Mouse (Mus musculus) right cerebral cortex, adult 2 months (tissue): ENCODE results near the gene Cacna2d1.

Source experiments
- DNase-seq, 2 experiments: peaks; one replicate each; pipeline ENCODE4 v3.0.0; 2021 to 2022; ENCODE audit warnings: low spot score in 2 of 2

Gene Cacna2d1

GRCm38 (mm10) chr5:16056795-16057194, 122.3 kb downstream of the Cacna2d1 start:
- no peak for DNase-seq

DNA sequence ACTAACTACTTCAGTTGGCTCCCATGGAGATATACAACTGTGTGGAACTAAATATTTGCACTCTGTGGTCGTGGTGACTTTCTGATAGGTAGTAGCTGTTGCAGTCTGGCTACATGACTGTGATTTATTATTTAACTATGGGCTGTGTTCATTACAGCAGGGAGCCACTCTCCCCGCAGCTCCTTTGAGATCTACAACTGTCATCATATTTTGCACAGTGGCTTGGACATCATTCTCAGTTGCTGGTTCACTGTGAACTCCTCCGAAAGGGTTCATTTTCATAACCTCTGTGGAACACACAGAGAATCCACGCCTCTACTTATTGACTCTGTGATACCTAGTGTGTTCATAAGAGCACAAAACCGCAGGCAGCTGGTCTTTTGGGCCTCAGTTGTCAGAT, 128.3 kb downstream of the Cacna2d1 start:
- DNase-seq = no peak

DNA sequence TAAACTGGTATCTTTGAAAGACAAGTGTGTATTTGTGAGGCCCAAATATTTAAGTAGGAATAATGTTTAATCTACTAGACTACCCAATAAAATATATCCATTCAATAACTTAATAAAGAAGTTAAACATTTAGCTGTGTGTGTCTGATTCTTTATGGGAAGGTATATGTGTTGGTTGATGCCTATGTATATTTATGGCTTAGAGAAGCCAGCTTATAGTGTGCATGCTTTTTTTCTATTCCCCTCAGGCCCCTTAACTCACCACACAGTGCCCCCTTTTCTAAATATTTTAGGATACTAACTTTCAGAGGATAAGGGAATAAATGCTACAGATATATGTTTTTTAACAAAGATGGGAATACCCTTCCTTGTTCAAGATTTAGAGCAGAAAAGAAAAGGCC, 128.8 kb downstream of the Cacna2d1 start:
- no peak for DNase-seq

DNA sequence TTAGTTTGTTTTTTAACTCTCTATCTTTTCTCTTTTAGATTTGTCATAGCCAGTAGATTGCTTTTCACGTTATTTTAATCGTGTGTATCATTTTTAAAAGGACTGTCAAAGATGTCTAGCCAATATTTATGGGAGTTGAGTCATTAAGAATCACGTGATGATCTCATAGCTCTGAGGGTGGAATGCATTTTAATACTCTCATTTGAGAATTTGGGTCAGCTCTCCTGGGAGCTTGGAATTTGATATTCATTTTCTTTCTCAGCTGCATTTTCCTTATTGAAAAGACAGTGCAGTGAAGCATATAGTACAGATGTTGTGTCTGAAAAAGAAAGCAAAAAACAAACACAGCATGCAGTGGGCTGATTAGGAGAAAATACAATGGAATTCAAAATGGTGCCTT, 129.5 kb downstream of the Cacna2d1 start:
- DNase-seq = no peak

DNA sequence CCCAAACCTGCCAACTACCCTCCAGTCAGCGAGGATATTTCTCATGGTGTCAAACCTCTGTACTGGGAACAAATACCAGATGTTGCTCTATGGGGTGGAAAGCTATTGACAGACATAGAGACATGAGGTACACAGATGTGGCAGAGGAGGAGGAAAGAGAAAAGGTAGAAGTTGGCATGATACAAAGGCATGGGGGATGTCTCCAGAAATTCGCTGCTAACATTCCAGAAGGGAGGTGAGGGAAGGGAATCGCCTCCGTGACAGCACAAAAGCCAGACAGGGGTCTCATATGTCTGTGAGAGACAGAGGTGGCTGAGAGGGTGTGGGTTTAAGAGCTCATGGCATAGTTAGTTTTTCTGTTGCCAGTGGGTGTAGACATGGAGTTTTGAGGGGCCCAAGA, 131.3 kb downstream of the Cacna2d1 start:
- no peak for DNase-seq

- DNase-seq = no peak
Measured at GRCm38 (mm10) chr5:16082253-16082652, 147.8 kb downstream of the Cacna2d1 start.

- no peak for DNase-seq
Measured at GRCm38 (mm10) chr5:16086979-16087902, 152.8 kb downstream of the Cacna2d1 start.

- no peak for DNase-seq
Measured at GRCm38 (mm10) chr5:16087995-16088394, 153.5 kb downstream of the Cacna2d1 start.

DNA sequence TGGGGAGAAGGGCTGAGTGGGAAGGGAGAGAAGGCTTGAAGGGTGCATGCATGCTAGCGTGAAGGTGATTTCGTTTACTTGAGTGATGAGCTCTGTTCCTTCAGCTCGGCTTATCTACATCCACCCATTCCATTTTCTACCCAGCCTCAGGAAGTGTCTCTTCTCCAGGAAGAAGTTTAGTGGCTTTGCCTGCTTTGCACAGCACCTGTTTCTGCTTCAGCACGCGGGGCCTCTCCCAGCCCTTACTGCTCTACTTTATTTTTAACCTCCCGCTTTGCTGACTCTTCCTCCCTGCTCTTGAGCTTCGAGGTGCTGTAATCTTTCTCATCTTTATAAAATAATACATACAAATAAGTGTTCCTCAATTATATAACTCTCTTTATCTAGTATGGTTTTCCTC, 158.0 kb downstream of the Cacna2d1 start:
- peak in 1 of 2 experiments; percentile 17 for DNase-seq

DNA sequence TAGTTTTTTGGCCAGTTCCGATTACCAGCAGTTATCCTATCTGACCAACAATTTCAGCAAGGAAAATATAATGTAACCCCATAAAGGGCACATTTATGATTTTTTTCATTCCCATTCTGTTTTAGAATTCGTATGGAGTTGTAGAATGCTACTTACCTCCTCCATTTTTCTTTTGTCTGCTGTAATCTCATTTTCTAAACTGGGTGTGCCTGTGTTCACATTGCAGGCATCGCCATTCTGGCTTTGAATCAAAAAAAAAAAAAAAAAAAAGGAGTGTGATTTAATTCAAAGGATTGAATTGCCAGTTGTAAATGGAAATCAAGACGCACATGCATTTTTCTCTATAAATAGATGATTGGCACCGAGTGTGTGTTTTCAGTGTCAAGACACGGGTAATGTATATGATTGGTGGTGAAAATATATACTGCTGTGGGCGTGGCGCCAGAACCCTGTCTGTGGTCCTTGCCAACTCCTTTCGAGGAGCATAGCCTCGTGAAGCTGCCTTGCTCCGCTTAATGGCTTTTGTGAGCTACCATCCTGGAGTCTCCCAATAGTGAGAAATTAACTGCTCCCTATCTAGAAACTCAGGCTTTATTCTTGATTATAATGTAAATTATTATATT, 158.7 kb downstream of the Cacna2d1 start:
- no peak for DNase-seq

DNA sequence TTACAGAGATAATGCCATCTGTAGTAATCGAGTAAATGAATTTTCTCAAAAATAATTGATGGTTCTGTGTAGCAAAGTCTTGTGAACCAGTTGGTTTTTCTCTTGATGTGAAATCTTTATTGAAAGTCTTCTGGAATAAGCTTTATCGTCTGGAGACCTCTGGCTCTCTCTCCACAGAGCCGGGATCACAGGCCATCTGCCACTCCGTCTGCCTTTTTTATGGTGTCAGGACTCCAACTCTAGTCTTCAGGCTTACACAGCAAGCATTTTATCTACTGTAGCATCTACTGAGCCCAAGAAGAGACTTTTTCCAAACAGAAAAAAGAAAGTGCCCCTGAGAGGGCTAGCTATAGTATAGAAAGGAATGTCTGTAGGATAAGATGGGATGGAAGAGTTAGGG, 160.9 kb downstream of the Cacna2d1 start:
- no peak for DNase-seq

- DNase-seq = no peak
Measured at GRCm38 (mm10) chr5:16098766-16099165, 164.3 kb downstream of the Cacna2d1 start.

DNA sequence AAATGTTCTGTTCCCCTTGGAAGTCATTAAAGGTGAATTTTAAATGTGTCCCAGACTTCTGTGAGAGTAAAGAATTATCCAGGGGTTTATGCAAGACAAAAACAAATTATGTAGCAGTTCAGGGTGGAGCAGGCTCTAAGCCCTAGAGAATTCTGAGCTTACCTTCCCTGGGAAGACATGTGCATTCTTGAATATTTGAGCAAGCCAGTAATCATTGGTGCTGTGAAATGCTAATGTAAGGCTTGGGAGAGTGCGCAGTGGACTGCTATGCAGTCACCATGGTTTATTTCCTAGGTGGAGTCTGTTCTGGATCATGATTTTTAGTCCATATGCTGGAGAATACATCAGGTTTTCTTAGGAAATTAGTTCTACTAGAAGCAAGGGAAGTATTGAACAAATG, 167.3 kb downstream of the Cacna2d1 start:
- no peak for DNase-seq

- DNase-seq = no peak
Measured at GRCm38 (mm10) chr5:16105701-16106100, 171.2 kb downstream of the Cacna2d1 start.

DNA sequence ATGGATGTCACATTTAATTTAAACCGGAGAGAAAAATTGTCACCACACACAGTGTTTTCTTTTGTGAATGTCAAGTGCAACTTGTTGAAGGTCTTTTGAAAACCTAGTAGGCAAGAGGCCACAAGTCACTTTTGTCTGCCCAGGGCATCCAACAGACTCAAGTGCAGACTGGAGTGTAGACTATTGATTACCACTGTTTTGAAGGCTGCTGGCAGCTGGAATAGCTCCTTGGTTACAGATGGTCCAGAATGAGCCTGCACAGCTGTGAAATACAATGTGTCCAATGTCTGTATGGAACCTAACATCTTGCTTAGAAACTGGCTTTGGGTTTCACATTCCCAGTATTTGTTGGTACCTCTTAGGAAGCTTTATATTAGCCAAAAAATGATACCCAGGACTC, 176.2 kb downstream of the Cacna2d1 start:
- DNase-seq = no peak

- no peak for DNase-seq
Measured at GRCm38 (mm10) chr5:16113879-16114278, 179.4 kb downstream of the Cacna2d1 start.

GRCm38 (mm10) chr5:16121334-16121733, 186.8 kb downstream of the Cacna2d1 start:
- no peak for DNase-seq

DNA sequence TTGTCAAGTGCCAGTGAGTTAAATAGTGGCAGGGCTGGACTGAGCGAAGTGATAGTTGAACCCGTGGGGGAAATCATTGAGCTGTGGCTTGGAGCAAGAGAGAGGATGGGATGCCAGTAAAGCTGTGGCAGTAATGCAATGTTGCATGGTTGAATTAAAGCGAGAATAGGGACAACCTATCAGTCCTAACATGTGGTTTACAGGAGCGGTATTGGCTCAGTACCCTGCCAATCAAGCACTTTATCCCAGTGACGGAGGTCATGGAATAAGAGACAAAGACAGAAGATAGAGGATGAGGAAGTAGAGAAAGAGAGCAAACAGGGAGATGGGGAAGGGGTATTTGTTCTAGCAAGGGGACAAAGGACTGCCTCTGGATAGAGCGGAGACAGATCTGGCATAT, 187.6 kb downstream of the Cacna2d1 start:
- no peak for DNase-seq

DNA sequence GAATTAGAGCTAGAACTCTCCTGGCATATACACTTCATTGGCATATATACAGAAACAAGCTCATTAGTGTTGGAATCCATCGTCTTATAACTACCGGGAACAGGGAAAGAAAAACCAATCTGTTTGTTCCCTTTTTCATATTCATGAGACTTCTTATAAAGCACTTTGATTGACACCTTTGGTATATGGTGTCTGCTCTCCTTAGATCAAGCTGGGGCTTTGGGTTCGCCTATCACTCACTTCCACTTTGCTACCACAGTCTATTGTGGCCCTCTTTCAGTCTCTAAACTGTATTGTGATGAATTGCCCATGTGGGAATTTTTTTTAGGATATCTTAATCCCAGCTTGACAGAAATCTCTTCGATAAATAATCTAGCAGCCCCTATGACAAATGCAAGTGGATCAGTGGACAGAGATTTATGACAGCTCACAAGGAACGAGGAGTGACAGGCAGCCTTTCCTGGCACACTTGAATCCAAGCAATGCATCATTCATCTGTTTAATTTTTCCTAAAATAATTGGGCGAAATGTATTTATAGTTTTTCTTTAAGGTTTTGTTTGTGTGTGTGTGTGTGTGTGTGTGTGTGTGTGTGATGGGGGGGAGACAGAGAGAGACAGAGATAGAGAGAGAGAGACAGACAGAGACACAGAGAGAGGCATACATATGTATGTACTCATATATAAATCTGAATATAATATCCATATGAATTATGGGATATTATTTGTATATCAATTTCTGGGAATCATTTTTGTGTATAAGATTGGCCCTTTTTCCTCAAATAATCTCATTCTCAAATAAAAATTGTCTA, 200.0 kb downstream of the Cacna2d1 start:
- DNase-seq = no peak

GRCm38 (mm10) chr5:16135986-16136385, 201.5 kb downstream of the Cacna2d1 start:
- no peak for DNase-seq

DNA sequence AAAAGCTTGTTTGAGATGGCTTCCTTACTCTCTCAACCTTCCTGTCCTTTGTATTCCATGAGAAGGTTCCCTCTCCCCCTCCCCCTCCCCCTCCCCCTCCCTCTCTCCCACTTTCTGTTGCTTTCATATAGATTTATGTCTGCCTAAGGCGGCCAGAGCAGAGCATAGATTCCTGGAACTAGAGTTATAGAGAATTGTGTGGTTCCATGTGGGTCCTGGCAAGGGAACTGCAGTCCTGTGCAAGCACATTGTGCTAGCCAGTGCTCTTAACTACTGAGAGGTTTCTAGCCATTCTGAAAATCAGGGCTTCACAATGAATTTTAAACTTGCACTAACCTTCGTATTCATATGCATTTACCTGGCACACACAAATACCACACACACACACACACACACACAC, 202.3 kb downstream of the Cacna2d1 start:
- DNase-seq = no peak

DNA sequence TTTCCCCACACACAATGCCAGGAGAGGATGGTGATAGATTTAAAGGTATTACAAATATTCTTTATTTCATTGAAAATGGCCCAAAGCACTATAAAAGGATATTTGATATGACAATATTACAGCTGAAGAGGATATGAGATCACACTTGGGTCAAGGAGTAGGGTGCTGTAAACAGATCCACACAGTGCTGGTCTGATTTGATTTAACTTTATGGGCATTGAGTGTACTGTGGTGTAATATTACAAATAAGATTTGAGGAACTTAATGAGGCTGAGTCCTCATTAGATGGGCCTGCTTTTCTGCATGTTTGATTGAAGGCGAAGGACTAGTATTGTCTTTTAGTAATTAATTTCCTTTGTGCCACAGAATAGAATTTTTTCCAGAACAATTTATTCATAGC, 212.1 kb downstream of the Cacna2d1 start:
- no peak for DNase-seq
